Mouse (Mus musculus) megakaryocyte progenitor cell, adult 5-6 weeks (primary cell): ENCODE results near the gene Naaladl2. TPM values are rescaled to one million over a fixed set of nuclear protein-coding genes. Genes with fewer than 3 reads are reported as not detected.

Experiments
- ATAC-seq: replicated peaks from 2 replicates; pipeline ENCODE4 v1.8.0; 2016; ENCODE audit warnings: mild to moderate bottlenecking, moderate TSS enrichment, inconsistent platforms; ENCODE audit not compliant: poor library complexity
- total RNA-seq, 2 experiments: library from RNA; stranded (forward) in 1 of 2; stranded (reverse) in 1 of 2; fragments of 157-497, 149-512 nt in 1 of 2; fragments of 200-1000 nt in 1 of 2; gene quantifications; 2 replicates each; pipeline versions ENCODE4 v1.2.3 to v1.2.4; 2015 to 2017

Naaladl2 gene
- total RNA-seq, 2 experiments from 2014 or later, result not detected

DNA sequence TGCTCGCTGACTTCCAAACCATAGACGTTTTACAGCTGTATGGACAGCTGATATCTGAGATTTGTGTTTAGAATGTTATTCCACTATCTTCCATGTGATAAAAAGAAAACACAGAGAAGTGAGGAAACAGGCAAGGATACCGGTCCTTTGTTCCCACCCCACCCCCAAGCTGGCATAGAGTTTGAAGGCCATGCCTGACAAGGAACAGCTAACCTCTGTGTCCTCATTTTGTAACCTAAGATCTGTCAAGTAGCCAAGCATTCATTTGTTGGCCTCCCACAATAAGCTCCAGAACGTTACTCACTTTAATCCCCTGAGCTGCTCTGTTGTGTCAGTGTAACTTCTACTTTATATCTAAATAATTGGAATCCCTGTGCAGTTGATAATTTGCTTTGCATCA lies 161.9 kb downstream of the Naaladl2 start:
- ATAC-seq, result no peak

DNA sequence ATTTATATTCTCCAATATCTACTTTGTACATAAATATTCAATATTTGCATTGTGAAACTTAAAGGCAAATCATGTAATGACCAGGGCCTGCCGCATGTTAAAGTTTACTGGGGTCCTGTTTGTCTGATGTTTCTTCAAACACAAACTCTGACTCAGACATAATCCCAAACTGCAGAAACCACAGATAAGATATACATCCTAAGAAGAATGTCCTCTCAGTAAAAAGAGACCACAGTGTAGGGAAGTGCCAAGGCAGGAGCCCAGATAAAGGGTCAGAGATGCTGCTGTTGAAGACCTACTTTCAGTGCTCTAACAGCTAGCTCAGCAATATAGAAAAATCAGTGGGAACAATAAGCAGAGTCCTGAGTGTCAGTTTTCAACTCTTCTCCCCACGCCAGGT lies 201.9 kb downstream of the Naaladl2 start:
- ATAC-seq, result no peak

DNA sequence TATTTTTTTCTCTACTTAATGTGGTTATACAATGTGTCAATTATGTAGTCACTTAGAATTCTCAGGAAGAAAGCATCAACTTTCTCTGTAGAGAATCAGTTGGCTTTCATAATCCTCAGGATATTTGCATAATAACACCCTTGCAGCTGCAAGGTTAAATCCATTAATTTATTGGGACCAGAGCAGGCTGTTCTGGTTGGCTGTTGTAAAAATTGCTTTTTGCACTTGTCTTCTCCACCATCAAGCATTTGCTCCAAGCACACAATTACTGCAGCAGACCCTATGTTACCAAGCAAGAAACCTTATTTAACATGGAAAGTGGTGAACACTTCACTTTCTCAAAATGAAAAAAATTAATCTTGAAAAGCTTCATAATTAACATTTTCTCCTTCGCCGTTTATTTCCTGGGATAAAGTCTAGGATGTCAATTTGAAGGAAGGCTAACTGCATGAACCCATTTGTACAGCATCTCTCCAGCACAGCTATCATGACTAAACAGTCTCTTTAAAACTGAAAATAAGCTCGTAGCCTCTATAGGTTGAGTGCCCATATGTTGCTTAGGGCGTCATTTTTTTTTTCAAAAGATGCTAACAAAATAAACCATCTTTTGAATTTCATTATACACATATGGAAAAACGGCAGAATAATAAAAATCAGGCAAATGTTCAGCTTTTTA lies 205.4 kb downstream of the Naaladl2 start:
- no peak for ATAC-seq

DNA sequence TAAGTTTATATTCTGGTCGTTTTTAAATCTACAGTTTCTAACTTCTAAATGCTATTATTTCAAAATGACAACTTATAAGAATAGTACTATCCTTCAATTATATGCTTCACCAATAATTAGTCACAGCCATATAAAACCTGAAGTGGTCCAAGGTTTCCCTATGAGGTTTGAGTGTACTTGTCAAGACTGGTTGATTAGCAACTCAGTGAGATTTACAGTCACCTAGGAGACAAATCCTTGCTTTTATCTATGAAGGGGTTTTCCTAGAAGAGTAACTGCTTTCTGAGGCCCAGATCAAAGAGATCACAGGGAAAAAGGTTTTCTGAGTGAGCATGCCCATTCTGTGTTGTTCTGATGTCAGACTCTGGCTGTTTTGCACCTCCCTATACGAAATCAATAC lies 222.2 kb downstream of the Naaladl2 start:
- no peak for ATAC-seq

DNA sequence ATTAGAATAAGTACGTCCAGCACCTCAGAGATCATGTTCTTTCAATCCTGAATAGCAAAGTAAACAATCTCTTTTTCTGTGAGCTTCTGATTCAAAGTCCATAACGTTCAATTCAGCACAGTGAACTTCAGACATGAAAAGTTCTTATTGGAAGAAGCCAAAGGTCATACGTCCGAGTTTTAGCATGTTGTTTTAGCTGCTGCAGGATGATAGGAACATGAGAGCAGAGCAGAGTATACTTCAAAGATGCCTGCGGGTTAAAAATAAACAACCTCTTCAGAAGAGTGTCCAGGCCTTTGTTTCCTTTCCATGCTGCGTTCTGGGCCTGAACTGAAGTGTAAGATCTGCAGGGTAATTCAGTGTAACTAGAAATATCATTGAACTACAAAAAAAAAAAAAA lies 222.7 kb downstream of the Naaladl2 start:
- ATAC-seq, result no peak

- no peak for ATAC-seq
Observed at GRCm38 (mm10) chr3:24905425-24905960, 238.6 kb downstream of the Naaladl2 start.

DNA sequence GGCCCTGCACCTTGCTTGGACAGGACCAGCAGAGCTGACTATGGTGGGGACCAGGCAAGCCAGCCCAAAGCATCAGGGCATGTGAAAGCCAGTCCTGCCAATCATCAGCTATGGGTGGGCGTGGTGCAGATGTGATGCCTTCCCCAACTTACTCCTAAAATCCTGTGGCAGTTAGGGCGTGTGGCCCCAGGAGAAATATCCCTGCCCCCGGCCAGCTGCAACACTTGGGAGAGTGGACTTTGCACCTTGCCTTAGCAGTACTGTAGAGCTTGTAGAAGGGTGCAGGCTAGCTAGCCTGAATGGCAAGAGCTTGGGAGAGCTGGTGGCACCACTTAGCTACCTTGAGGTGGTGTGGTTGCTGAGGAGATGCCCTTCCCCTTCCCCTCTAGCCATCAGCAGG lies 255.3 kb downstream of the Naaladl2 start:
- ATAC-seq, result no peak

- no peak for ATAC-seq
Observed at GRCm38 (mm10) chr3:24872254-24872653, 271.8 kb downstream of the Naaladl2 start.

DNA sequence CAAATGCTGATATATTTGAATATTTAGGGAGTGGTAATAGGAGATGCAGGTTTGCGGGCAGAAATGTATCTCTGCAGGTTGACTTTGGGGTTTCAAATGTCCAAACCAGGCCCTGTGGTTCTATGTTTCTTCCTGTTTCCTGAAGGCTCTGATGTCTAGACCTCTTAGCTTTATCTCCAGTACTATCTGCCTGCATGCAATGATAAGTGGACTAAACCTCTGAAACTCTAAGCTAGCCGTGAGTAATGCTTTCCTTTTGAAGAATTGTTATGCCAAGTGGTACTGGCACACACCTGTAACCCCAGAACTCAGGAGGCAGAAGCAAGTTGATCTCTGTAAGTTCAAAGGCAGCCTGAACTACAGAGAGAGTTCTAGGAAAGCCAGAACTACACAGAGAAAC lies 291.1 kb downstream of the Naaladl2 start:
- no peak for ATAC-seq

DNA sequence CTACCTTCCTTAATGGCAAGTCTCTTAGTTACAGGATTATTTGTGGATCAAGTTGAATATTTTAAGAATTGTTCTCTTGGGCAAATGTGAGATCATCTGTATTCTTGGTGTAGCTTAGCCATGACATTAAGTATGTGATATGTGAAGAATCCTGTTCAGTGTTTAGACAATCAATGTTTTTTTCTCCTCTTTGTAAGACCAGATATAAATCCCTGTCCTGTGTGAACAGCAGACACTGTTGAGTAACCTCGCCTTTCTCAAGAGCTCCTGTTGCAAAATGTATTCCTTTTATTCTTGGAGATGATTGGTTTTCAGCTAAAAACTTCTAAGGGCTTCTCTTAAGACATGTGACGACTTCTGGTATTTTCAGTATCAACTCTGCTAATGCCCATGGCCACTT lies 347.3 kb downstream of the Naaladl2 start:
- ATAC-seq, result no peak

GRCm38 (mm10) chr3:24787451-24788148 lies 356.5 kb downstream of the Naaladl2 start:
- ATAC-seq, result no peak

GRCm38 (mm10) chr3:24784108-24784507 lies 360.0 kb downstream of the Naaladl2 start:
- ATAC-seq, result no peak

- ATAC-seq, result no peak
Observed at GRCm38 (mm10) chr3:24783462-24783829, 360.6 kb downstream of the Naaladl2 start.

- no peak for ATAC-seq
Observed at GRCm38 (mm10) chr3:24782784-24783461, 361.1 kb downstream of the Naaladl2 start.

- ATAC-seq, result no peak
Observed at GRCm38 (mm10) chr3:24781687-24782086, 362.4 kb downstream of the Naaladl2 start.

DNA sequence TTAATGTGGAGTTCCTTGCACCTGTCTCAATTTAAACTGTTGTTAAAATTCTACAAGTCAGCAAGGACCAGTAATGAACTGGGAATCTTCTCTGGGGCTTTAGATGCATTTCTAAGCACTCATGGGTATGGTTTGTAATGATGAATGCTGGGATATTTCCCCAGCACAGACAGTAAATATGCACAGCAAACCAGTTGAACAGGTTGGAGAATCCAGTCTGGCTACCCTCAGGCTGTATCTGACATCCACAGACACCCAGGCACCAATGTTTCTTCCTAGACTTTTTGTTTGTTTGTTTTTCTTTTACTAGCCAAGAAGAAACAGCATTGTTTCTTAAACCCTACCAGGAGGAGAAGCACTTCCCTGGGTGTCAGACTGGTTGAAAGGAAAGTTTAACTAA lies 365.6 kb downstream of the Naaladl2 start:
- ATAC-seq, result no peak

DNA sequence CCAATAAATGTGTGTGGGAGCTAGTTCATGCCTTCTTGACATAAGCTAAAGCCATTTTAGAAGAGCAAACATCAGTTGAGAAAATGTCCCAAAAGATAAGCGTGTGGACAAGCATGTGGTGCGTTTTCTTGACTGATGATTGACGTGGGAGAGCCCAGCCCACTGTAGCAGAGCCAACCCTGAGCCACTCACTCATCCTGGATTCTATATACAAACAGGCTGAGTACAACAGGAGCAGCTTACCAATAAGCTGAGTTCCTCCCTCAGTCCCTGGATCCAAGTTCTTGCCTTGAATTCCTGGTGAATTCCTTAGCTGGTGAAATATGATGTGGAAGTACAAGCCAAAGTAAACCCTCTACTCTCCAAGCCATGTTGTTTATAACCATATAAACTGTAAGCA lies 395.0 kb downstream of the Naaladl2 start:
- ATAC-seq, result no peak

DNA sequence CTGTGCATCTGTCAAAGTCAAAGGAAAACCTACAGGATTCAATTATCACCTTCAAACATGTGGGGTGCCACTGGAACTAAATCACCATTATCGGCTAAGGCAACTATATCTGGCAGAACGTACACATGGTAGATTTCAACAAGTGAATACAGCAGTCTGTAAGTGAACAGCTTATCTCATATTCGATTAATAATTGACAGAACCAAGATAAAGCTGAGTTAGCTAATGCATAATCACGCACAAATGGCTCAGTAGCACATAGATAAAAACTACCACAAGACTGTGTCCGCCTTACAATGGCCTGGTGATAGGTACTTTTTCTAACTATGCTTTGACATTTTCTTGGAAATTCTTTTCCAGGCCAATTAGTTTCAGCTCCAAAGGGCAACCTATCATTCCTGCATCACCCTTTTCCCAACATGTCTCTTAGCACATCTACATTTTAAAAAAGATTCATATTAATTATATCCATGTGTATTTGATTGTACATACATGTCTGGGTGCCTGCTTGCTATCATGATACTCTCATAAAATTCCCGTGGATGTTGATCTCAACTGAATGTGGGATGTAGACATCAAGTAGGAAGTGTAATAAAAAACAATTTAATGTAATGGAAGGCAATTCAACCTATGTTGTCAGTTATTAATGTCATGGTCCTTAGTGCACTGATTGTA lies 396.7 kb downstream of the Naaladl2 start:
- no peak for ATAC-seq

- no peak for ATAC-seq
Observed at GRCm38 (mm10) chr3:24743946-24744345, 400.1 kb downstream of the Naaladl2 start.

- no peak for ATAC-seq
Observed at GRCm38 (mm10) chr3:24719181-24719749, 424.8 kb downstream of the Naaladl2 start.

GRCm38 (mm10) chr3:24714770-24715169 lies 429.3 kb downstream of the Naaladl2 start:
- ATAC-seq, result no peak
